Mouse (Mus musculus) lung, adult 18-20 months (tissue): ENCODE results near the gene Nudt19.
A peak's percentile ranks its signal among the peaks of the same experiment; 100 is the strongest.
"Not testable (repeated sequence)": the region's sequence is repeated elsewhere in the genome, so short reads cannot be mapped to it uniquely, and the experiment has no call there.

Experiments used
- DNase-seq, 2 experiments: peaks; one replicate each; pipeline ENCODE4 v3.0.0; 2022; ENCODE audit warnings: mixed read lengths in 2 of 2

Nudt19 gene

GRCm38 (mm10) chr7:35564872-35565271 is 8.8 kb upstream of the Nudt19 start:
- not testable (repeated sequence) for DNase-seq

- DNase-seq: no peak
Observed at GRCm38 (mm10) chr7:35564067-35564865, 8.2 kb upstream of the Nudt19 start.

GRCm38 (mm10) chr7:35563071-35563470 is 7.0 kb upstream of the Nudt19 start:
- no peak for DNase-seq

- no peak for DNase-seq
Observed at GRCm38 (mm10) chr7:35559838-35560237, 3.7 kb upstream of the Nudt19 start.

GRCm38 (mm10) chr7:35558681-35559080 is 2.6 kb upstream of the Nudt19 start:
- no peak for DNase-seq

GRCm38 (mm10) chr7:35557577-35557976 is 1.5 kb upstream of the Nudt19 start:
- peak in 1 of 2 experiments; percentile 24 for DNase-seq

- no peak for DNase-seq
Observed at GRCm38 (mm10) chr7:35556905-35557304, 801 bp upstream of the Nudt19 start.

GRCm38 (mm10) chr7:35555224-35556204 is 590 bp downstream of the Nudt19 start:
- DNase-seq: peak; percentile 84 to 86

- peak in 1 of 2 experiments; percentile 7 for DNase-seq
Observed at GRCm38 (mm10) chr7:35554605-35555175, 1.4 kb downstream of the Nudt19 start.

- peak; percentile 25 to 33 for DNase-seq
Observed at GRCm38 (mm10) chr7:35553751-35554604, 2.1 kb downstream of the Nudt19 start.

GRCm38 (mm10) chr7:35545881-35546280 is 10.2 kb downstream of the Nudt19 start:
- DNase-seq: peak; percentile 40 to 46

GRCm38 (mm10) chr7:35537562-35537961 is 18.5 kb downstream of the Nudt19 start, which contains the start of gene Tdrd12:
TSS of gene Tdrd12 (minus strand) at chr7:35537745.
- DNase-seq: no peak

GRCm38 (mm10) chr7:35535750-35536512 is 20.2 kb downstream of the Nudt19 start:
- no peak for DNase-seq

- DNase-seq: not testable (repeated sequence)
Observed at GRCm38 (mm10) chr7:35530544-35530943, 25.6 kb downstream of the Nudt19 start.

GRCm38 (mm10) chr7:35530026-35530425 is 26.1 kb downstream of the Nudt19 start:
- no peak for DNase-seq

GRCm38 (mm10) chr7:35526795-35527194 is 29.3 kb downstream of the Nudt19 start:
- no peak for DNase-seq

- no peak for DNase-seq
Observed at GRCm38 (mm10) chr7:35501995-35502394, 54.1 kb downstream of the Nudt19 start.

- no peak for DNase-seq
Observed at GRCm38 (mm10) chr7:35497516-35497915, 58.6 kb downstream of the Nudt19 start.
